Mouse (Mus musculus) heart, postnatal 0 days (tissue): ENCODE data around the gene Elane.

Source experiments
- CTCF ChIP-seq: IDR thresholded peaks from 2 replicates; pipeline ENCODE4 v1.5.1; 2016; ENCODE audit warnings: antibody characterized with exemption, control low read depth, low read depth
- EP300 ChIP-seq: IDR thresholded peaks from 2 replicates; pipeline ENCODE4 v1.6.1; 2016; ENCODE audit warnings: antibody characterized with exemption, low read depth

GRCm38 (mm10) chr10:79865801-79866295 is 20.2 kb upstream of the Elane start:
- peak; percentile 49 for TF ChIP-seq CTCF
- no peak for TF ChIP-seq EP300
